Comparison of ENCODE assay signal across 12 mouse cellular contexts in the genomic region with DNA sequence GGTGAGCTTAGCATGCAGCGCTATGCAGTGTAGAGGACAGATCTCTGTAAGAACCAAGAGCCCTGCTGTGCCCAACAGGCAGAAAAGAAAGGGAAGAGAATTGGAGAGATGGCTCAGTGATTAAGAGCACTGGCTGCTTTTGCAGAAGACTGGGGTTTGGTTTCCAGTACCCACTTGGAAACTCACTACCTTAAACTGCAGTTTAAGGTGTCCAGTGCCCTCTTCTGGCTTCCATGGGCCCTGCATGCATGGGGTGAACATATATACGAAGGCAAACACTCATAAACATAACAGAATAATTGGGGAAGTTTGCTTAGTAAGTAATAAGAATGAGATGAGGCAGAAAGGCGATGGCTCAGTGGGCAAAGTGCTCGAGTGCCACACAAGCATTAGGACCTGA.
A peak's percentile ranks its signal among the peaks of the same experiment; 100 is the strongest.
DNase-seq lines count a peak whose midpoint lies in the region; ATAC-seq and TF ChIP-seq lines count a peak whose summit lies in the region.
"Had no signal": no experiment of that assay in that cellular context is flagged by ENCODE, and none has a peak within 500 bp of the region (broad histone marks: within the 10 kb centered on the region; RNA-seq: fewer than 3 reads in every experiment).

No protein-coding gene starts in this region.

- H3K4me1 ChIP-seq in intestine, postnatal 0 days (replicated peaks; ENCODE audit: control insufficient read depth, insufficient read depth, low read length), result peaks cover 19% of the 10 kb centered on the region
- H3K4me1 ChIP-seq in intestine, embryonic 16.5 days (ENCODE audit: control insufficient read depth, insufficient read depth, low read length), result peaks cover 35% of the 10 kb centered on the region
- no peaks in the 10 kb centered on the region for H3K4me1 ChIP-seq in midbrain, postnatal 0 days (ENCODE audit: insufficient read depth, low read length)
- no peaks in the 10 kb centered on the region for H3K4me1 ChIP-seq in midbrain, embryonic 14.5 days (ENCODE audit: control insufficient read depth, insufficient read depth, low read length)
- peaks cover 35% of the 10 kb centered on the region for H3K4me1 ChIP-seq in liver, adult 2 months (ENCODE audit: control insufficient read depth, insufficient read depth, low read length)

- H3K9me3 ChIP-seq in intestine, postnatal 0 days (ENCODE audit: control insufficient read depth), result no peaks in the 10 kb centered on the region
- no peaks in the 10 kb centered on the region for H3K9me3 ChIP-seq in intestine, embryonic 16.5 days (ENCODE audit: control insufficient read depth, low read length)
- H3K9me3 ChIP-seq in midbrain, postnatal 0 days (ENCODE audit: low read length), result no peaks in the 10 kb centered on the region
- no peaks in the 10 kb centered on the region for H3K9me3 ChIP-seq in midbrain, embryonic 14.5 days (ENCODE audit: control insufficient read depth, low read length)
- H3K9me3 ChIP-seq: hindbrain, embryonic 13.5 days; limb, embryonic 12.5 days had no signal

- no peak for TF ChIP-seq POLR2A in liver, adult 2 months (IDR thresholded peaks at IDR 0.05; ENCODE audit: extremely low read depth, insufficient read depth, low read length)

- no peak for DNase-seq in midbrain, postnatal 0 days (ENCODE audit: low spot score)
- no peak for DNase-seq in midbrain, embryonic 14.5 days
- no peak for DNase-seq in liver, adult 2 months (ENCODE audit: extremely low read depth, low read depth, low spot score)
- no peak for DNase-seq in embryo, embryonic 11 days
- no peak for DNase-seq in testis, postnatal 14 days (ENCODE audit: low spot score)
- DNase-seq: cerebellum, postnatal 10 days; layer of hippocampus, adult 9-11 months had no signal

- H3K27me3 ChIP-seq in intestine, postnatal 0 days (replicated peaks; ENCODE audit: control insufficient read depth, insufficient read depth, low read length), result no peaks in the 10 kb centered on the region
- H3K27me3 ChIP-seq in intestine, embryonic 16.5 days (replicated peaks; ENCODE audit: control insufficient read depth, insufficient read depth, low read length), result no peaks in the 10 kb centered on the region
- H3K27me3 ChIP-seq in midbrain, postnatal 0 days (ENCODE audit: insufficient read depth, low read length), result no peaks in the 10 kb centered on the region
- H3K27me3 ChIP-seq in midbrain, embryonic 14.5 days (ENCODE audit: control insufficient read depth, insufficient read depth, low read length), result no peaks in the 10 kb centered on the region
- H3K27me3 ChIP-seq in liver, adult 2 months (ENCODE audit: control insufficient read depth, insufficient read depth, low read length), result no peaks in the 10 kb centered on the region
- H3K27me3 ChIP-seq: hindbrain, embryonic 13.5 days; limb, embryonic 12.5 days had no signal

- H3K36me3 ChIP-seq in intestine, postnatal 0 days (ENCODE audit: control insufficient read depth, insufficient read depth), result no peaks in the 10 kb centered on the region
- no peaks in the 10 kb centered on the region for H3K36me3 ChIP-seq in intestine, embryonic 16.5 days (ENCODE audit: control insufficient read depth, insufficient read depth, low read length)
- H3K36me3 ChIP-seq in midbrain, postnatal 0 days (ENCODE audit: insufficient read depth, low read length), result no peaks in the 10 kb centered on the region
- no peaks in the 10 kb centered on the region for H3K36me3 ChIP-seq in midbrain, embryonic 14.5 days (ENCODE audit: control insufficient read depth, insufficient read depth, low read length)
- no peaks in the 10 kb centered on the region for H3K36me3 ChIP-seq in liver, adult 2 months (ENCODE audit: control insufficient read depth, insufficient read depth, low read length)
- H3K36me3 ChIP-seq: hindbrain, embryonic 13.5 days; limb, embryonic 12.5 days had no signal

- H3K4me2 ChIP-seq in intestine, postnatal 0 days (replicated peaks; ENCODE audit: low read depth), result no peak overlapping the region
- no peak overlapping the region for H3K4me2 ChIP-seq in intestine, embryonic 16.5 days (ENCODE audit: low read depth, low read length)
- no peak overlapping the region for H3K4me2 ChIP-seq in midbrain, postnatal 0 days (ENCODE audit: low read depth, low read length, poor library complexity, severe bottlenecking)
- H3K4me2 ChIP-seq in midbrain, embryonic 14.5 days (ENCODE audit: low read length), result no peak overlapping the region
- H3K4me2 ChIP-seq: hindbrain, embryonic 13.5 days; limb, embryonic 12.5 days had no signal

- peak overlapping the region; percentile 28; the same call in 1 of the 2 replicates for H3K27ac ChIP-seq in intestine, postnatal 0 days (ENCODE audit: low read depth, low read length)
- H3K27ac ChIP-seq in intestine, embryonic 16.5 days (ENCODE audit: low read length), result no peak overlapping the region
- no peak overlapping the region for H3K27ac ChIP-seq in midbrain, postnatal 0 days (ENCODE audit: low read depth, low read length)
- H3K27ac ChIP-seq in midbrain, embryonic 14.5 days (replicated peaks; ENCODE audit: low read depth, low read length), result no peak overlapping the region
- H3K27ac ChIP-seq in liver, adult 2 months (replicated peaks; ENCODE audit: insufficient read depth, low read depth, low read length), result no peak overlapping the region; the same call in 1 of the 2 replicates
- H3K27ac ChIP-seq: hindbrain, embryonic 13.5 days; limb, embryonic 12.5 days had no signal

- peak; percentile 47 for TF ChIP-seq CTCF in intestine, postnatal 0 days (IDR thresholded peaks at IDR 0.05; ENCODE audit: low read depth)
- TF ChIP-seq CTCF in midbrain, postnatal 0 days (IDR thresholded peaks at IDR 0.05), result peak; percentile 30; the same call in 1 of the 2 replicates
- peak; percentile 41; the same call in 1 of the 2 replicates for TF ChIP-seq CTCF in liver, adult 2 months (IDR thresholded peaks at IDR 0.05; ENCODE audit: low read depth, low read length)

- no peak overlapping the region for H3K9ac ChIP-seq in intestine, postnatal 0 days (ENCODE audit: low read depth, low read length)
- no peak overlapping the region for H3K9ac ChIP-seq in intestine, embryonic 16.5 days (ENCODE audit: low read depth, low read length)
- H3K9ac ChIP-seq in midbrain, postnatal 0 days (replicated peaks; ENCODE audit: low read length, poor library complexity, severe bottlenecking), result no peak overlapping the region
- H3K9ac ChIP-seq in midbrain, embryonic 14.5 days (replicated peaks; ENCODE audit: low read length), result no peak overlapping the region
- no peak overlapping the region for H3K9ac ChIP-seq in liver, adult 2 months (ENCODE audit: low read depth, low read length)
- H3K9ac ChIP-seq: hindbrain, embryonic 13.5 days; limb, embryonic 12.5 days had no signal

- WGBS in intestine, postnatal 0 days, result 92% methylated on average over 4 of the region's 4 CpGs
- 93% methylated on average over 4 of the region's 4 CpGs for WGBS in intestine, embryonic 16.5 days
- 92% methylated on average over 4 of the region's 4 CpGs for WGBS in midbrain, postnatal 0 days
- WGBS in midbrain, embryonic 14.5 days, result 89% methylated on average over 4 of the region's 4 CpGs
- 98% methylated on average over 4 of the region's 4 CpGs for WGBS in liver, adult 2 months

- no peak overlapping the region for H3K4me3 ChIP-seq in intestine, postnatal 0 days (ENCODE audit: low read depth, low read length)
- no peak overlapping the region for H3K4me3 ChIP-seq in intestine, embryonic 16.5 days (ENCODE audit: low read length)
- no peak overlapping the region for H3K4me3 ChIP-seq in midbrain, postnatal 0 days (ENCODE audit: low read depth, low read length)
- no peak overlapping the region for H3K4me3 ChIP-seq in midbrain, embryonic 14.5 days (replicated peaks; ENCODE audit: low read depth, low read length)
- no peak overlapping the region for H3K4me3 ChIP-seq in liver, adult 2 months (ENCODE audit: insufficient read depth, low read depth, low read length)
- H3K4me3 ChIP-seq: hindbrain, embryonic 13.5 days; limb, embryonic 12.5 days had no signal

- no peak for ATAC-seq in intestine, postnatal 0 days
- ATAC-seq in intestine, embryonic 16.5 days, result no peak
- ATAC-seq in midbrain, postnatal 0 days (ENCODE audit: low FRiP score), result no peak
- ATAC-seq in midbrain, embryonic 14.5 days (ENCODE audit: low FRiP score, low TSS enrichment), result no peak
- ATAC-seq: midbrain, embryonic 16.5 days had no signal

- peaks cover 8% of the 10 kb centered on the region; the same call in 1 of the 2 replicates for H3K79me2 ChIP-seq in liver, adult 2 months (ENCODE audit: control insufficient read depth, insufficient read depth, low read length)
